Mouse (Mus musculus) neutrophil, adult 83 days (primary cell): ENCODE measurements around the gene Enpp5. TPM values are rescaled to one million over a fixed set of nuclear protein-coding genes. Genes with fewer than 3 reads are reported as not detected.

ENCODE experiments used
- total RNA-seq, 2 experiments: library from RNA; stranded (reverse); gene quantifications; one replicate each; pipeline ENCODE4 v1.2.4; 2023

Enpp5 gene
- 1 to 10 TPM; 6.7 to 8.1 TPM for total RNA-seq

DNA sequence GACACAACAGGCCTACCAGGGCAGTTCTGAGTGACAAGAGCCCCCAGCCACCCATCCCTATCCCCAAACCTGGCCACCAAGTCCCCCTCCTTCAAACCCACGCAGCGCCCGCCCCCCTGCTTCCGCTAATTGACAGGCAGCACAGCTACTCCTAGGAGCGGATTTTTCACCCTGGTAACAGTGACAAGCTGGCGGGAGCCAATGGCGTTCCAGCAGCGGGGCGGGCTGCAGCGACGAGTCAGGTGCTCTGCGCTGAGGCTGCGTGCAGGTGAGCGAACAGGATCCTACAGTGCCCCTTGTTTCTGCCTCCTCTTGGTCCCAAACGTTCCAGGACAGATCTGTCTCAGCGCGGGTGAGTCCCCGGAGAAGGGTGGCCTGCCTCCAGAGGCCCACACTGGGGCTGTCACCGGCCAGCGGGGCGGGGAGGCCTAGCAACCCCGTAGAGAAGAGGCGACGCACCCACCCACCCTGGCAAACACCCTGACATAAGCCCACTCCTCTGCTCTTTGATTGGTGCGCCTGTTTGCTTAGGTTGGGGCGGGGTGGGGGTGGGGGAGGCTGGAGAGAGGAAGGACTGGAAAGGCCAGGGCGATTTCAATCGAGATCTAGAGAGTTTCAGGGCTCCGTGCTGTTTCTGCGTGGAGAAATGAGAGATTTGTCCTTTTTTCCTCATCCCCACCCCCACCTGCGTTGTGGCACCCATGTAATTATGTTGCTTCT, at the start of gene Enpp5:
TSS of gene Enpp5 (plus strand) at position 183 of the 720 bp plus-strand sequence.

DNA sequence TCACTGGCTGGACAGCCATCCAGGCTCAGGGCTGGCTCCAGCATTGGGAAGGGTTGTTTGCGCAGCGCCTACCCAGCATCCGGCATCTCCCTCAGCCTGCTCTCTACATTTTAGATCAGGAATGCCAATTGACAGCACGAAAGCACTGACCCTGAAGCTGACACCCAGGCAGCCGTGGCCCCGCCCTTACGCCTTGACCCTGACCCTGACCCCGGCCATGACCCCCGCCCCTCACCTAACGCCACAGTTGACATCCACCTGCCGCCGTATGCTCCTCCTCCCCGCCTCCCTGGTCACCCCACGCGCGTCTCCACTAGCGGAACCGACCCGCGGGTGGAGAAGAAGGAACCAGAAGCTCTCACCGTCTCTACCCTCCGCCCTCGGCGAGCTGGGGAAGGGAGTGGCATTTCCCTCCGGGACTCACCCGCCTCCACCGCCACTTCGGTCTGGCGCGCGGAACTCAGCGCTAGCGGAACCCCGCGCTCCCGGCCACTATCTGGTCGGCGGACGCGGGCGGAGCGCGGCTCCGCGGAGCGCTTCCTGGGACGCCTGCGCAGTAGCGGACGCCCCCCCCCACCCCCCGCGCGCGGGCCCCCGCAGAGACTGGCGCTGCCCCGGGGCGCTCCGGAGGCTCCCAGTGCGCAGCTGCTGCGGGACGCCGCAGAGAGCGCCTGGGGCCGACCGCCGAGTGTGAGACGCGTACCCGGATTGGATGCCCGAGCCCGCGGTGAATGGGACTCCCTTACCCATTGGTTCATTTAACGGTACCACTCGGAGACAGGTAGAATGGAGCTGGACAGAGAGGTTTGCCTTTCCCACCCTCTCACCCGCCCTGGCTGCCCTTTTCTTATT, 26.9 kb downstream of the Enpp5 start, which contains the start of gene Enpp4:
TSS of gene Enpp4 (minus strand) at position 523 of the 852 bp plus-strand sequence.

Other genes with a start within 250 kb of the Enpp5 start
- gene Enpp4, start 27.0 kb downstream of the Enpp5 start, total RNA-seq: 1 to 10 TPM; 4.3 to 5.6 TPM
- gene Clic5, start 109.8 kb downstream of the Enpp5 start, total RNA-seq: under 1 TPM; 0.09 to 0.18 TPM